Mouse (Mus musculus) subcutaneous adipose tissue, adult 2 months (tissue): Measurements from ENCODE around the gene Ptma. TPM values are rescaled to one million over a fixed set of nuclear protein-coding genes. Genes with fewer than 3 reads are reported as not detected.

Experiments
- polyA plus RNA-seq: library from polyadenylated mRNA; depleted of rRNA; stranded (reverse); fragments of >200 nt; gene quantifications from 2 replicates; pipeline ENCODE4 v1.2.3, GENCODE M21; 2012; ENCODE audit warnings: low replicate concordance; rRNA removed

Ptma gene
- polyA plus RNA-seq: 239 and 1,101 TPM in 2 replicates

DNA sequence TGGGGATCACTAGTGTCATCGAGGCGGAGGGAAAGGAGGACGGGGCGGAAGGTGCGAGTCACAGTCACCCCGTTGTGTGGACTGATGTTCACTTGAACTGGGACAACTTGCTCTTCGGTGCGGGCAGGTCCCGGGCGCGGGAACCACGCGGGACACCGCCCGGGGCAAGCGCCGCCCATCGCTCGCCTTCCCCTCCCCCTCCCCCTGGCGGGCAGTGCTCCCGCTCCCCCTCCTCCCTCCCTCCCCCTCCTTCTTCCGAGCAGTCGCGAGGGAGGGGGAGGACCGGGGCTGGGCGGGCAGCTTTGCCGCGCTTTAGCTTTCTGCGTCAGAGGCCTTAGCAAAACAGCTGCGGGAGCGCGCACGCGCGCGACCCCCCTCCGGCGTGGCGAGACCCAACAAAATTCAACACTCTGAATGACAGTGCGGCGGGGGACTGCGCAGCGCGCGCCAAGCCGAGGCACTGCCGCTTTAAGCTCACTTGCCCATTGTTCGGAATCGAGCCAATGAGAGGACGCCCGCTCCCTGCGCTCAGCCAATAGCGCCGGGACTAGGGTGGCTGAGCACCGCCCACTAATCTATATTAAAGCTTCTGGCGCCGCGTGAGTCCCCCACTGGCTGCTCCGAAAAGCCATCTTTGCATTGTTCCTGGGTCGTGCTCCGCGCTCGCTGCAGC, at the start of gene Ptma:
TSS of gene Ptma (plus strand) at position 611 of the 673 bp plus-strand sequence.

Other genes with a start within 250 kb of the Ptma start
- 0.44 and 5.8 TPM in 2 replicates for gene B3gnt7, start 223.9 kb upstream of the Ptma start, polyA plus RNA-seq
- 2.1 and 13.0 TPM in 2 replicates for gene Ncl, start 167.3 kb upstream of the Ptma start, polyA plus RNA-seq
- 0.13 and 0.71 TPM in 2 replicates for gene Nmur1, start 100.5 kb upstream of the Ptma start, polyA plus RNA-seq
- gene Tex44, start 100.4 kb upstream of the Ptma start, polyA plus RNA-seq: not detected in 2 replicates
- gene Pde6d, start 55.9 kb downstream of the Ptma start, polyA plus RNA-seq: 16.9 and 24.2 TPM in 2 replicates
- 22.2 and 35.9 TPM in 2 replicates for gene Cops7b, start 56.2 kb downstream of the Ptma start, polyA plus RNA-seq
- 2.1 TPM in 1 of 2 replicates, not detected in the other for gene Nppc, start 143.8 kb downstream of the Ptma start, polyA plus RNA-seq
- gene Dis3l2, start 177.1 kb downstream of the Ptma start, polyA plus RNA-seq: 9.8 and 16.8 TPM in 2 replicates